Mouse (Mus musculus): Measurements from ENCODE around the gene Gm6525.

- no peak for TF ChIP-seq CTCF (IDR thresholded peaks at IDR 0.05; ENCODE audit: borderline replicate concordance, insufficient read depth, low read length)
- no peak for TF ChIP-seq POLR2A (IDR thresholded peaks at IDR 0.05; ENCODE audit: low read depth, low read length)
Observed at GRCm38 (mm10) chr3:84128871-84129870, 44.7 kb upstream of the Gm6525 start.
